Mouse (Mus musculus): ENCODE data around the gene Crmp1.

DNA sequence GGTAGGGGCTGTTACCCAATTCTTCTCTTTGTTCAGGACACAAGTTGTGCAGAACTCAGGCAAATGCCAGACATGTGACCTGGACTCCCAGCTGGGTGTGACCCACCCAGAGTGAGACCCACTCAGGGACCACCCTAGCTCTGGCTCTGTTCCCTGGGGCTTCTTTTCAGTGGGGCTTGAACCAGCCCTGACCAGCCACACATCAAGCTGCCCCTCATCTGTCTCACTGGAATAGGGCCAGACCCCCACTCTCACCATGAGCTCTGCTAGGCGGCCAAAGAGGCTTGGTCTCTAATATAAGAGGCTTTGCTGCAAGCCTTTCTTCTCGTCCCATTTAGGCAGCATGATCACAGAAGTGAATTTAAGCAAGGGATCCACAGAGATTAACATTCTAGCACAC, 35.4 kb upstream of the Crmp1 start:
- no peak for TF ChIP-seq POLR2A (IDR thresholded peaks at IDR 0.05; ENCODE audit: extremely low read depth, insufficient read depth, low read length)
- no peak for TF ChIP-seq CTCF (IDR thresholded peaks at IDR 0.05; ENCODE audit: extremely low read depth, insufficient read depth, low read length)
